ENCODE assay signal across 9 mouse cellular contexts in the genomic region with DNA sequence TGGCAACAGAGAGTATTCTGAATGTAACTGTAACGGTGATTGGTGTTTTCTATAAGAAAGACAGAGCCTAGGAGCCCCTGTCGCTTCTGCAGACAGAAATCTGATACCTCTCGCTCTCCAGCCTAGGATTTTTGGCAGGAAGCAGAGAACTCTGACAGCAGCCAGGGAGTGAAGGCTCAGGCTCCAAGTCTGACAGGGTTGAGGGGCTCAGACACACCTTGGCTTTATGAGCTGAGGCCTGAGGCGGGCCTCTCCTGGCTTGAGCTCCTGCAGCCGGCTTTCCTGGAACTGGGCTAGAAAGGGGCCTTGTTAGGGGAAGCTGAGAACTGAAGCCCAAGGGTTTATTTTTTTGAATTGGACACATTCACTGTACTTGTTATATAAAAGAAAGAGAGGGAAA. TPM values are rescaled to one million over a fixed set of nuclear protein-coding genes. Genes with fewer than 3 reads are reported as not detected.
DNase-seq lines count a peak whose midpoint lies in the region; ATAC-seq and TF ChIP-seq lines count a peak whose summit lies in the region.
"Had no signal": no experiment of that assay in that cellular context is flagged by ENCODE, and none has a peak within 500 bp of the region (broad histone marks: within the 10 kb centered on the region; RNA-seq: fewer than 3 reads in every experiment).

No protein-coding gene starts in this region.

- H3K4me2 ChIP-seq in forebrain, embryonic 15.5 days (replicated peaks): no peak overlapping the region
- peak overlapping the region; percentile 44 for H3K4me2 ChIP-seq in limb, embryonic 14.5 days (replicated peaks; ENCODE audit: low read depth, low read length, severe bottlenecking)

- no peak overlapping the region for H3K4me3 ChIP-seq in forebrain, embryonic 15.5 days
- H3K4me3 ChIP-seq in limb, embryonic 14.5 days (replicated peaks; ENCODE audit: low read length): peak overlapping the region; percentile 9; the same call in 1 of the 2 replicates

- TF ChIP-seq POLR2A in limb, embryonic 14.5 days (IDR thresholded peaks at IDR 0.05; ENCODE audit: borderline replicate concordance, extremely low read depth, insufficient read depth, insufficient read length): no peak

- H3K9ac ChIP-seq in forebrain, embryonic 15.5 days (replicated peaks): 0 out of 2 replicates have a peak overlapping the region, but pooled peaks have one; percentile 12
- H3K9ac ChIP-seq in limb, embryonic 14.5 days (ENCODE audit: low read depth, low read length, severe bottlenecking): 0 out of 2 replicates have a peak overlapping the region, but pooled peaks have one; percentile 34

- H3K36me3 ChIP-seq in forebrain, embryonic 15.5 days: no peaks in the 10 kb centered on the region
- no peaks in the 10 kb centered on the region for H3K36me3 ChIP-seq in limb, embryonic 14.5 days (ENCODE audit: control insufficient read depth, insufficient read depth, low read length)

- 12% methylated on average over 5 of the region's 5 CpGs for WGBS in forebrain, embryonic 15.5 days
- 5% methylated on average over 5 of the region's 5 CpGs for WGBS in limb, embryonic 14.5 days

- H3K27ac ChIP-seq in forebrain, embryonic 15.5 days (replicated peaks): peak overlapping the region; percentile 86
- H3K27ac ChIP-seq in limb, embryonic 14.5 days (replicated peaks; ENCODE audit: low read depth, low read length): peak overlapping the region; percentile 85

- intact Hi-C loops in gastrocnemius, postnatal 14 days (cut with DNase I; ENCODE audit: low total_unique reads): no loop called here

- no peaks in the 10 kb centered on the region for H3K27me3 ChIP-seq in forebrain, embryonic 15.5 days
- no peaks in the 10 kb centered on the region for H3K27me3 ChIP-seq in limb, embryonic 14.5 days (ENCODE audit: control insufficient read depth, insufficient read depth, low read length)
- H3K27me3 ChIP-seq: CH12.LX had no signal

- no peaks in the 10 kb centered on the region for H3K9me3 ChIP-seq in forebrain, embryonic 15.5 days
- H3K9me3 ChIP-seq in limb, embryonic 14.5 days (ENCODE audit: control insufficient read depth, low read length): no peaks in the 10 kb centered on the region

- DNase-seq in gastrocnemius, postnatal 14 days: peak; percentile 47
- no peak for DNase-seq in gastrocnemius, adult 18-20 months (ENCODE audit: low spot score)
- peak; percentile 53 for DNase-seq in brain, adult 2 months (ENCODE audit: low read depth, low spot score)
- DNase-seq in limb, embryonic 14.5 days (ENCODE audit: low spot score): peak; percentile 95
- DNase-seq in natural killer cell, adult 2 months (ENCODE audit: low spot score in 2 of 2): no peak
- no peak for DNase-seq in urinary bladder, adult 2 months (ENCODE audit: low spot score)

- ATAC-seq in forebrain, embryonic 15.5 days (replicated peaks): peak; percentile 70
- ATAC-seq in limb, embryonic 14.5 days (ENCODE audit: low FRiP score, low read depth): peak; percentile 91
- ATAC-seq in granulocyte monocyte progenitor cell, adult 5-6 weeks (replicated peaks; ENCODE audit: poor library complexity, severe bottlenecking): no peak

- H3K4me1 ChIP-seq in forebrain, embryonic 15.5 days: peaks cover 31% of the 10 kb centered on the region
- H3K4me1 ChIP-seq in limb, embryonic 14.5 days (ENCODE audit: control insufficient read depth, insufficient read depth, low read length): peaks cover 75% of the 10 kb centered on the region

RNA-seq across cellular contexts. Expression of gene Boc, which starts 57.7 kb away (rescaled TPM):
- 10 to 100 TPM in 1 of 2 experiments, 1 to 10 TPM in 1; 9.4 to 10.7 TPM for total RNA-seq in gastrocnemius, postnatal 14 days (2021)
- 1 to 10 TPM; 2.5 to 4.8 TPM for total RNA-seq in gastrocnemius, adult 18-20 months (2021)
- 15.3 and 16.9 TPM in 2 replicates for polyA plus RNA-seq in forebrain, embryonic 15.5 days (2015; fragmentation: Nextera tagmentation; extraction: Ambion mirVana)
- 91.4 and 121 TPM in 2 replicates for polyA plus RNA-seq in limb, embryonic 14.5 days (2012; rRNA removed)
- polyA plus RNA-seq in limb, embryonic 14.5 days (2014; fragmentation: Nextera tagmentation; extraction: Ambion mirVana): 59.8 and 72.3 TPM in 2 replicates
- 0.30 TPM in 1 of 2 replicates, not detected in the other for total RNA-seq in granulocyte monocyte progenitor cell, adult 5-6 weeks (2014; fragmentation: Nextera tagmentation)
- 0.05 and 0.47 TPM in 2 replicates for total RNA-seq in granulocyte monocyte progenitor cell, adult 5-6 weeks (2017)
- 23.5 and 30.1 TPM in 2 replicates for polyA plus RNA-seq in urinary bladder, adult 2 months (2012; rRNA removed)

Comparison
In these comparisons a context has a peak if more than half of its experiments do, and no peak if none do; other contexts are left out.
1. DNase-seq: peak in gastrocnemius, postnatal 14 days (single experiment), brain, adult 2 months (single experiment) and limb, embryonic 14.5 days (single experiment); none in gastrocnemius, adult 18-20 months (single experiment), natural killer cell, adult 2 months (0 of 2) and urinary bladder, adult 2 months (single experiment).